Mouse (Mus musculus) forebrain, embryonic 15.5 days (tissue): ENCODE measurements around the gene Abhd17b. TPM values are rescaled to one million over a fixed set of nuclear protein-coding genes. Genes with fewer than 3 reads are reported as not detected.

Experiments used
- ATAC-seq: fragments of 200-750 bp; cut with Nextera tagmentation; replicated peaks from 2 replicates; pipeline ENCODE4 v1.8.0; 2017; ENCODE audit warnings: mild to moderate bottlenecking, moderate TSS enrichment, moderate library complexity
- H3K27ac ChIP-seq: fragments of 300-500 bp; sonication (generic); replicated peaks from 2 replicates; pipeline ENCODE4 v1.5.1; 2015; ENCODE audit warnings: mild to moderate bottlenecking, inconsistent platforms
- H3K27me3 ChIP-seq: fragments of 300-500 bp; sonication (generic); 2 replicates; pipeline ENCODE4 v1.6.1; 2015; ENCODE audit warnings: inconsistent platforms
- H3K36me3 ChIP-seq: fragments of 300-500 bp; sonication (generic); 2 replicates; pipeline ENCODE4 v1.6.1; 2015; ENCODE audit warnings: mild to moderate bottlenecking, inconsistent platforms
- H3K4me1 ChIP-seq: fragments of 300-500 bp; sonication (generic); 2 replicates; pipeline ENCODE4 v1.6.1; 2015; ENCODE audit warnings: inconsistent platforms
- H3K4me2 ChIP-seq: fragments of 300-500 bp; sonication (generic); replicated peaks from 2 replicates; pipeline ENCODE4 v1.6.1; 2015; ENCODE audit warnings: mild to moderate bottlenecking, inconsistent platforms
- H3K4me3 ChIP-seq: fragments of 300-500 bp; sonication (generic); 2 replicates; pipeline ENCODE4 v1.5.1; 2015; ENCODE audit warnings: mild to moderate bottlenecking, inconsistent platforms
- H3K9ac ChIP-seq: fragments of 300-500 bp; sonication (generic); replicated peaks from 2 replicates; pipeline ENCODE4 v1.6.1; 2015; ENCODE audit warnings: mild to moderate bottlenecking, inconsistent platforms
- H3K9me3 ChIP-seq: fragments of 300-500 bp; sonication (generic); 2 replicates; pipeline ENCODE4 v1.6.1; 2016; ENCODE audit warnings: inconsistent platforms
- WGBS: fragments of 180-500 bp; shearing (Covaris S2); methylation state at CpG from one replicate; pipeline ENCODE4 v1.1.7; 2015; ENCODE audit warnings: mixed read lengths; 5-methylcytosine and 5-hydroxymethylcytosine counted together
- polyA plus RNA-seq: library from polyadenylated mRNA; unstranded; fragments of >200 nt; fragmentation: Nextera tagmentation; extraction: Ambion mirVana; gene quantifications from 2 replicates; pipeline ENCODE4 v1.2.1, GENCODE M21; 2015

The Abhd17b gene
- polyA plus RNA-seq, 1 experiment from 2014 or later: 44.1 TPM

GRCm38 (mm10) chr19:21629030-21629429 is 24.0 kb upstream of the Abhd17b start:
- Histone ChIP-seq H3K9me3 (no peaks in the 10 kb centered on the region), H3K4me2 (no peak overlapping the region), H3K4me1 (no peaks in the 10 kb centered on the region), H3K9ac (no peak overlapping the region), H3K4me3 (no peak overlapping the region), H3K27ac (no peak overlapping the region), H3K36me3 (no peaks in the 10 kb centered on the region), H3K27me3 (no peaks in the 10 kb centered on the region)
- no peak for ATAC-seq
- WGBS: 94% methylated on average over 1 of the region's 1 CpGs

GRCm38 (mm10) chr19:21629501-21629900 is 23.5 kb upstream of the Abhd17b start:
- no peaks in the 10 kb centered on the region for H3K36me3 ChIP-seq
- no peak overlapping the region for H3K4me2 ChIP-seq
- H3K9me3 ChIP-seq: no peaks in the 10 kb centered on the region
- H3K27me3 ChIP-seq: no peaks in the 10 kb centered on the region
- ATAC-seq: no peak
- no peak overlapping the region for H3K9ac ChIP-seq
- H3K27ac ChIP-seq: no peak overlapping the region
- 90% methylated on average over 1 of the region's 1 CpGs for whole genome bisulfite sequencing
- no peak overlapping the region for H3K4me3 ChIP-seq
- no peaks in the 10 kb centered on the region for H3K4me1 ChIP-seq

DNA sequence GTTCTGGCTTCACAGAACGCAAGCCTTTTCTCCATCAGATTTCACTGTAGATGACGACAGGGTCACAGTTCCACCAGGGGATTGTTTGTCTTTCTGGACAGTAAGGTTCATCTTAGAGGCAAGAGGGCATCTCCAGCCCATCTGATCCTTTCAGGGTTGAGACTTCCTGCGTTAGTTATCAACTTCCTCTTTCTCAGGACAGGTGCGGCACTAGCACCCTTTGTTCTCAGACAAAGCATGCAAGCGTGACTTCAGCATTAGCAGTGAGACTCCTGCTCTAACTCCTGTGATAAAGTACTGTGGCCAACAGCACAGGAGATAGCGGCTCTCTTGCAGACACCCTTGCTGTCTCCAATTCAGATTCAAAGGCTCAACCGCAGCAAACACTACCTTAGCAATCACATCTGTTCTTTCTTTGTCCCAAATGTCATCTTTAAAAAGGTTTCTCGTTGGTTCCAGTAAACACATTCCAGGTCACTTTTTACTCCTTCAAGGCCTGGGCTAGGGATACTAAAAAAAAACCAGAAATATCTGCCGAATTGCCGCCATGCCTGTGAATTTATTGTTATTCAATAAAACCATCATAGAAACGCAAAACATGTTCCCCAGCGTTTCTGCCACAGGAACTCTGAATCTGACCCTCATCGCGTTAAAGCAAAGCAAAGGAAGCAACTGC is 22.2 kb upstream of the Abhd17b start:
- WGBS: 71% methylated on average over 14 of the region's 14 CpGs
- no peaks in the 10 kb centered on the region for H3K4me1 ChIP-seq

GRCm38 (mm10) chr19:21635406-21635805 is 17.6 kb upstream of the Abhd17b start:
- no peaks in the 10 kb centered on the region for H3K9me3 ChIP-seq
- H3K9ac ChIP-seq: no peak overlapping the region
- no peak overlapping the region for H3K4me3 ChIP-seq
- 92% methylated on average over 2 of the region's 2 CpGs for WGBS
- H3K4me2 ChIP-seq: no peak overlapping the region
- H3K36me3 ChIP-seq: no peaks in the 10 kb centered on the region
- no peaks in the 10 kb centered on the region for H3K4me1 ChIP-seq
- no peak for ATAC-seq
- no peaks in the 10 kb centered on the region for H3K27me3 ChIP-seq
- H3K27ac ChIP-seq: no peak overlapping the region

More for the DNA sequence above, 22.2 kb upstream of the Abhd17b start:
- no peak overlapping the region for H3K27ac ChIP-seq
- no peak overlapping the region for H3K9ac ChIP-seq
- ATAC-seq: no peak
- no peak overlapping the region for H3K4me2 ChIP-seq
- no peaks in the 10 kb centered on the region for H3K27me3 ChIP-seq
- no peaks in the 10 kb centered on the region for H3K36me3 ChIP-seq
- no peak overlapping the region for H3K4me3 ChIP-seq
- H3K9me3 ChIP-seq: no peaks in the 10 kb centered on the region

DNA sequence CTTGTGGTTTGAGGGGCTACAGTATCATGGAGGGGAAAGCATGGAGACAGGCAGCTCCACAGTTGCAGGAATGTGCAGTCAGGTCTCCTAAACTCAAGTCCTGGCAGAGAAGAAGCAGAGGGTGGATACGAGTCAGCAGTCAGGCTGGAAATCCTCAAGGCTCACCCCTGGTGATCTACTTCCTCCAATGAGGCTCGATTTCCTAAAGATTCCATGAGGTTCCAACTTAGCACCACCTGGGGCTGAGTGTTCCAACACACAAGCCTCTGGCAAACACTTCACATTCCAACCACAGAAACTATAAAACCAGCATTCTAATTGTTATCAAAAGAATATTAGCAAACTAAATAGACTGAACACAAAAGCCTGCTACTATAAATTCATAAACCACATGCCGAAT is 16.1 kb upstream of the Abhd17b start:
- no peaks in the 10 kb centered on the region for H3K27me3 ChIP-seq
- no peaks in the 10 kb centered on the region for H3K4me1 ChIP-seq
- H3K9me3 ChIP-seq: no peaks in the 10 kb centered on the region
- H3K9ac ChIP-seq: no peak overlapping the region
- H3K4me3 ChIP-seq: no peak overlapping the region
- H3K27ac ChIP-seq: no peak overlapping the region
- ATAC-seq: no peak
- 85% methylated on average over 3 of the region's 3 CpGs for WGBS
- no peak overlapping the region for H3K4me2 ChIP-seq
- H3K36me3 ChIP-seq: no peaks in the 10 kb centered on the region

GRCm38 (mm10) chr19:21637672-21638071 is 15.3 kb upstream of the Abhd17b start:
- no peak for ATAC-seq
- Histone ChIP-seq H3K4me1 (no peaks in the 10 kb centered on the region), H3K4me3 (no peak overlapping the region), H3K36me3 (no peaks in the 10 kb centered on the region), H3K9me3 (no peaks in the 10 kb centered on the region), H3K27ac (no peak overlapping the region), H3K27me3 (no peaks in the 10 kb centered on the region), H3K4me2 (no peak overlapping the region), H3K9ac (no peak overlapping the region)
- 82% methylated on average over 7 of the region's 7 CpGs for WGBS

DNA sequence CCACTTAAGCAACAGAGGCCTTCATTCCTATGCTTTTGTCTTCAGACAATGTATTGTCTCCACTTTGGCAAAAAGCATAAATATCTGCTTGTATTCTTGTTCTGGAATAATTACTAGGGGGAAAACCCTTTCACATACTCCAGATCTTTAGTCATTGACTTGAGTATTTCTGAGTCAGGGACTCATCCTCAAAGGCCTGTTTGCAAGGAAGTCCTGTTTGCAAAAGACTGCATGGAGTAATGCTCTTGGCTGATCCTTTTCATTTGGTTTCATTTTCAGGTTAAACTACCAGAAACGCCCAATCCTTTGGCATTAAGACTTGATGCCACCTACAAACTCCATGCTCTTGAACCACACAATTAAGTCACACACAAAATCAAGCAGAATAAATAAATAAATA is 9.1 kb upstream of the Abhd17b start:
- Histone ChIP-seq H3K4me1 (no peaks in the 10 kb centered on the region), H3K4me2 (no peak overlapping the region), H3K27me3 (no peaks in the 10 kb centered on the region), H3K4me3 (no peak overlapping the region), H3K9me3 (no peaks in the 10 kb centered on the region), H3K27ac (no peak overlapping the region), H3K36me3 (no peaks in the 10 kb centered on the region), H3K9ac (no peak overlapping the region)
- ATAC-seq: no peak
- WGBS: 86% methylated on average over 1 of the region's 1 CpGs

GRCm38 (mm10) chr19:21645301-21645700 is 7.7 kb upstream of the Abhd17b start:
- no peak for ATAC-seq
- H3K36me3 ChIP-seq: no peaks in the 10 kb centered on the region
- H3K4me1 ChIP-seq: no peaks in the 10 kb centered on the region
- H3K27me3 ChIP-seq: no peaks in the 10 kb centered on the region
- 82% methylated on average over 4 of the region's 4 CpGs for WGBS
- H3K27ac ChIP-seq: no peak overlapping the region
- H3K9me3 ChIP-seq: no peaks in the 10 kb centered on the region
- H3K4me2 ChIP-seq: no peak overlapping the region
- H3K4me3 ChIP-seq: no peak overlapping the region
- H3K9ac ChIP-seq: no peak overlapping the region

GRCm38 (mm10) chr19:21646142-21646541 is 6.8 kb upstream of the Abhd17b start:
- ATAC-seq: no peak
- H3K4me2 ChIP-seq: no peak overlapping the region
- WGBS: 89% methylated on average over 6 of the region's 6 CpGs

DNA sequence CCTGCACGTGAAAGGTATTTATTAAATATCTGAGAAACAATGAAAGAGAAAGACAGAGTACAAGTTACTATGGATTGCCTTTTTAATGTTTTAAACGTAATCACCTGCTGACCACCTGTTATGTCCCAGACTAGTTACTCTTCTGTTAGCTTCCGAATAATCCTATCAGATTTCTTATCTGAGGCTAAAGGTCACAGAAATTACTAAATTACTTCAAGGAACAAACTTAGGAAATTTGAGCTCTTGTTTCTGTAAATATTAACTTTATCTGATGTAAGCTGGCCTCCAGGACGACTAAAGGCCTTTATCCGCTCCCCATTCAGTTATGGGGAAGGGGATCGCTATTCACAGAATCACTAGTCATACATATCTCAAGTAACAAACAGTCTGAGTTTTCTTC is 1.3 kb upstream of the Abhd17b start:
- H3K36me3 ChIP-seq: no peaks in the 10 kb centered on the region
- H3K4me2 ChIP-seq: peak overlapping the region; percentile 79
- no peaks in the 10 kb centered on the region for H3K9me3 ChIP-seq
- 46% methylated on average over 6 of the region's 6 CpGs for WGBS
- H3K27me3 ChIP-seq: no peaks in the 10 kb centered on the region
- H3K27ac ChIP-seq: peak overlapping the region; percentile 98; the same call in 1 of the 2 replicates
- no peak for ATAC-seq
- H3K9ac ChIP-seq: peak overlapping the region; percentile 96
- peaks cover 30% of the 10 kb centered on the region for H3K4me1 ChIP-seq
- H3K4me3 ChIP-seq: peak overlapping the region; percentile 95

More at GRCm38 (mm10) chr19:21646142-21646541, 6.8 kb upstream of the Abhd17b start:
- no peaks in the 10 kb centered on the region for H3K9me3 ChIP-seq
- H3K27me3 ChIP-seq: no peaks in the 10 kb centered on the region
- H3K9ac ChIP-seq: no peak overlapping the region
- no peak overlapping the region for H3K27ac ChIP-seq
- H3K4me3 ChIP-seq: no peak overlapping the region
- H3K36me3 ChIP-seq: no peaks in the 10 kb centered on the region
- 0 out of 2 replicates have a peak, but pooled peaks cover 3% of the 10 kb centered on the region for H3K4me1 ChIP-seq

- Histone ChIP-seq H3K4me2 (peak within 1 kb of the TSS; percentile 79), H3K36me3 (no peaks in the 10 kb centered on the region), H3K27ac (peak within 1 kb of the TSS; percentile 98), H3K4me3 (peak within 1 kb of the TSS; percentile 95), H3K9me3 (no peaks in the 10 kb centered on the region), H3K27me3 (no peaks in the 10 kb centered on the region), H3K9ac (peak within 1 kb of the TSS; percentile 96), H3K4me1 (peaks cover 33% of the 10 kb centered on the region)
- peak; percentile 99 for ATAC-seq
- 5% methylated on average over 52 of the region's 52 CpGs for WGBS
Observed at GRCm38 (mm10) chr19:21652285-21653171, 457 bp upstream of the Abhd17b start, which contains the start of gene 1110059E24Rik. 1110059E24Rik (minus strand) TSS chr19:21652976.

DNA sequence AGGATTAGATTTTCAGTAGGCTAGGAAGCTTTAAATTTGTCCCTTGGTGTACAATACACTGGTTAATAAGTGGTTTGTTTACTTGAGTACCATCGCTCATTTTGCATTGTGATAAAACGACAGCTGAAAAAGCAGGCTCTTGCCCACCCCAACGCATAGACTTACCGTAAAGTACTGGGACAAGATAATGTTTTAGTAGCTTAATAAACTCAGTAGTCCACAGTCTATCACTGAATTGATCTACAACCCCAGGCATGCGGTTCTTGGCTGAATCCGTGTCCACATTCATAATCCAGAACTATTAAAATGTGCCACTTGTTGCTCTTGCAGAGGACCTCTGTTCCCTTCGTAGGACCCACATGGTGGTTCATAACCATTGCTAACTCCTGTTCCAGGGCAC is 1.8 kb downstream of the Abhd17b start:
- H3K4me2 ChIP-seq: peak overlapping the region; percentile 79
- ATAC-seq: no peak
- peak overlapping the region; percentile 96 for H3K9ac ChIP-seq
- H3K9me3 ChIP-seq: no peaks in the 10 kb centered on the region
- peaks cover 33% of the 10 kb centered on the region for H3K4me1 ChIP-seq
- 46% methylated on average over 7 of the region's 7 CpGs for WGBS
- H3K4me3 ChIP-seq: peak overlapping the region; percentile 95
- H3K36me3 ChIP-seq: no peaks in the 10 kb centered on the region
- no peaks in the 10 kb centered on the region for H3K27me3 ChIP-seq
- no peak overlapping the region for H3K27ac ChIP-seq
